Mouse (Mus musculus) adrenal gland, postnatal 25 days (tissue): ENCODE measurements around the gene Cfap97d2. TPM values are rescaled to one million over a fixed set of nuclear protein-coding genes. Genes with fewer than 3 reads are reported as not detected.

Experiments used
- DNase-seq: peaks from one replicate; pipeline ENCODE4 v3.0.0; 2021; ENCODE audit warnings: mixed read lengths
- total RNA-seq: library from RNA; stranded (reverse); gene quantifications from 2 replicates; pipeline ENCODE4 v1.2.3, GENCODE M21; 2021

Gene Cfap97d2
- total RNA-seq, 1 experiment from 2014 or later = not detected

DNA sequence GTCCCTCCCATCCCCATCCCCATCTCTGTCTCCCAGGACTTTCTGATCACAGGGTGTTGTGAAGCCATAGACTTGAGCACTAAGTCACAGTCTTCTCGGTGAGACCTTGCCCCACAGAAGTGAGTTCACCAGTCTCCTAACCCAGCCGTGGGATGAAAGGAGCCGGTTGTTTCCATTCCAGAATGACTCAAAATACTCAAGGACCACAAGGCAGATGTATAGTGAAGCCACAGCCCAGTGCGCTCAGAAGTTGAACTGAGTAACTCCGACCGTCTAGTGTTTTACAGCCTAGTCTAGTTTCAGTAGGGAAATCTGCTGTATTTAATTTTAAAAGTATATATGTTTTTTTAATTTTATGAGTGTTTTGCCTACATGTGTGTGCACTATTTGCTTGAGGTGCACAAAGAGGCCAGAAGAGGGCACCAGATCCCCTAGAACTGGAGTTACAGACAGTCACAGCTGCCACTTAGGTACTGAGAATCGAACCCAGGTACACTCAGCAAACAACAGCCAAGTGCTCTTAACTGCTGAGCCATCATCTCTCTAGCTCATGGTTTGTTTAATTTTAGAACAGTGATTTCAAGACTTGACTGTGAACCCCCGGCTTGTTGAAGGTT, 18.5 kb upstream of the Cfap97d2 start:
- DNase-seq = no peak

DNA sequence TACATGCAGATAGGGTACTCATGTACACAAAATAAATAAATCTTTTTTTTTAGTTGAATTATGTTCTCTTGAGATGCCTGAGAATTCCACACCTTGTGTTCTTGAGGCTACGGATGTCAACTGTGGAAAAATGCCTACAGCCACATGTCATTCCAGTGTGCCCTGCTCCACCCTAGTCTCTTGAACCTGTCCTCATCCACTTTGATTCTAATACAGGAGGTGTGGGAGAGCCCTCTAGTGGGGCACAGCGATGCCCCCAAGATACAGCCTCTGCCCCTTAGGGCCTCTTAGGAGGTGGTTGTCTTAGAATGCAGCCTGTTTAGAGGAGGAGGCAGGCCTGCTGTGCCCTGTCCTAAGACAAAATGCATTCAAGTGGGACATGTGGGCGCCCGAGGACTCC, 17.7 kb upstream of the Cfap97d2 start:
- no peak for DNase-seq

DNA sequence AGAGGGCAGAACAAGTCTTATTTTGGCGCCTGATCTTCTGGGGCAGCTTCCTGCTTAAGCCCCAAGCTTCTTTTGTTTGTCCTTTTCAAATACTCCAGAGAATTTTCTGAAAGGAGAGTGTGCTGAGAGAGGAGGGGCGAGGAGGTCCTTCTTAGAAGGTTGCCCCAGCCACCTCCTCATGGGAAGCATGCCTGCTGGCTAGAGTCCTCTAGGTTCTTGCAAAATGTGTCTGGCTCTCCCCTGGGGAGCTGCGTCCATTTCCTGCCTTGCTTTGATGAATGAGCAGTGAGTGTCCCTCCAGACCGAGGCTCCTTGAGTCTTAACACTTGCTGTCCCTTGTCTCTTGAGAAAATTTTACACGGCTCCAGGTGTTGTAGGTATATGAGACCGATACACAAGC, 17.2 kb upstream of the Cfap97d2 start:
- peak; percentile 45 for DNase-seq

DNA sequence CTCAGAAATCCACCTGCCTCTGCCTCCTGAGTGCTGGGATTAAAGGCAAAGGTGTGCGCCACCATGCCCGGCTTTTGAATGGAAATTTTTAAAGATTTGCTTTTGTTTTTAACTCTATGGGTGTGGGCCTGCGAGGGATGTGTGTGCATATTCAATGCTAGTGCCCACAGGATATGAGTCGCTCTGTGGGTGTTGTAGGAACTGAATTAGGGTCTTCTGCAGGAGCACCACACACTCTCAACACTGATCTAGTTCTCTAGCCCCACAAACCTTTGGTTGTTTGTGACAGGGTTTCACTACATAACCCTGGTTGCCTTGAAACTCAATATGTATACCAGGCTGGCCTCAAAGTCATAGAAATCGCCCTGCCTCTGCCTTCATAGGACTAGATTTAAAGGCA, 16.4 kb upstream of the Cfap97d2 start:
- no peak for DNase-seq

DNA sequence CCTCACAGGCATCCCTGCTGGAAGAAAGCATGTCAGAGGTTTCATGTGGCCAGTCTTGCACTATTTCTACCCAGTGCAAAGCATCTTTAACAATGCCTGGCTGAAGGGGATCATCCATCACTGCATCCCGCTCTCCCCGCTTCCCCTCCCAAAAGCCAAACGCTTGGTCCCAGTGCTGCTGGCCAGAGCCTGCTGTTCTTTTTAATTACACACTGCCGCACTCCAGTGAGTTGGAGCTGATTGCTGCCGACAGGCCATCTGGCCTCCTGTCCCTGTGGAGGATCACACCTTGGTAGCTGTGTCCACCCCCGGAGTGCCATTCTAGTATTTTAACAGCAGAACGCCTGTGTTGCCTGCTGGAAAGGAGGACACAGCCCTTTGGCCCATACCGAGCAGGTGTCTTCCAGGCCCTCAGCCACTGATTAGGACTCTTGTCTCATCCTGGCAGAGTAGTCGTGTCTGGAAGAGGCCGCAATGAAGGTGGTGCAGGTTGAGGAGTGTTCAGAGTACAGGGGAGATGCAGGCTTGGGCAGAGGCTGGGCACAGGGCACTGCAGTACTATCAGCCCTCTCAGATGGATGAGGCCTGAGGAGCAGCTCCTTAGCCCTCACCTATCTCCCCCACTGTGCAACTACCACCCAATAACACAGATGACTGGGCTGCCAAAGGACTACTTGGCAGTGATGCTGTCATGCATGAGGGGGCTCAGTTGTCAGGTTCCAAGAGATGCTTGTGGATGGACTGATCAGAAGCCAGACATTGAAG, 13.2 kb upstream of the Cfap97d2 start:
- DNase-seq = no peak

DNA sequence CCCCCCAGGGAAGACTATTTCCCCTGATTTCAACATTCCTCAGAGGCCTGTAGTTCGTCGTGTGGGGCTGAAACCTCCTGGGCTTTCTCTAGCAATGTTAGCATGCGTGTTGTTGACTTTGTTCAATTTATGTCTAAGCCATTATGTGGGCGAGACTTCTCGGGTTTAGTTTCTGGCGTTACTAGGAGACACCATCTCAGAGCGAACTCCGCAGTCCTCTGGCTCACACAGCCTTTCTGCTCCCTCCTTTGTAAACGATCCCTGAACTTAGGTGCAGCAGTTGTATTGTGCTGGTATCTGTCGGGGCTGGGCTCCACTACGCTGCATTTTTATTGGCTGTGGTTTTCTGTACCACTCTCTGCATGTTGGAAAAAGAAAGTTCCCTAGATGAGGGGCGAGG, 11.0 kb upstream of the Cfap97d2 start:
- DNase-seq = no peak

DNA sequence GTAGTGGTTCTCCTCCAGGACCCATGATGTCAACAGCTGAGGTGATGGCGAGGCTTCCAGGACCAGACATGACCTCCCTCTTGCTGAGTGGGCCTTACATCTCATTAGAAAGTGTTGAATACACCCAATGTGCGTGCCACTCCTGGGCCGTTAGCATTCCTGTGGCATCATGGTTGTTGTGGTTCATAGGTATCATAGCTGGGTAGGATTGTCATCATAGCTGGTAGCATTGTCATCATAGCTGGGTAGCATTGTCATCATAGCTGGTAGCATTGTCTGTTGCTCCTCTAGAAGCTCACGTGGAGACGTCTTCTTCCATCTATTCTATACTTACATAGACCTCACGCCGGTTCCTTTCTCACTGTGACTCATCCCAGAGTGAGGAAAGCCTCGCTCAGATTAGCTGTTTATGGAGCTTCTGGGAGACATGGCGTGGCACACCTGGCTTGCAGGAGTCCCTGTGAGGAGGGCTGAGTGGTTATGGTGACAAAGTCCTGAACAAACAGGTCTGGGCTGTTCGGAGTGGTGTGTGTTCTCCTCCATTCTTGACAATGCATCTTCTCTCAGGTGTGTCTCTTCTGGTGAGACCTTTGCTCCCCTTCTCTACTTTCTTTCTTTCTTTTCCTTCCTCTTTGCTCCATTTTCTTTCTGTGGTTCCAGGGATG, 10.4 kb upstream of the Cfap97d2 start:
- no peak for DNase-seq

DNA sequence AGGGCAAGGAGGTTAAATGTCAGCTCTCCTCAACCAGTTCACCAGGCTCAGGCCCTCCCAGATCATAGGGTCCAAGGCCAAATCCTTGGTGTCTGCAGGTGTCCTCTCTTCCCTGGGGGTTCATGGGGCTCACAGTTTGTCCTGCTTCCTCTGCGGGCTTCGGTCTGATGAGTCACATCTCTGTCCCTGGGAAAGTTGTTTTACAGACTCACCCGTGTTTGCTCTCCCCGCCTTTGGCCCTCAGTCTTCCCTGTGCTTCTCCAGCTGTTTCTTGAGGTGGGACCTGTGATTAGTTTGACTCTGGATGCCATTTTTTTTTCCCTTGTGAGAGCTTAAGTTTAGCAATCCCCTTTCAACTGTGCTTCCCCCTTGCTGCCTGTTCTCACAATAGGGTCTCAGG, 9.5 kb upstream of the Cfap97d2 start:
- no peak for DNase-seq

DNA sequence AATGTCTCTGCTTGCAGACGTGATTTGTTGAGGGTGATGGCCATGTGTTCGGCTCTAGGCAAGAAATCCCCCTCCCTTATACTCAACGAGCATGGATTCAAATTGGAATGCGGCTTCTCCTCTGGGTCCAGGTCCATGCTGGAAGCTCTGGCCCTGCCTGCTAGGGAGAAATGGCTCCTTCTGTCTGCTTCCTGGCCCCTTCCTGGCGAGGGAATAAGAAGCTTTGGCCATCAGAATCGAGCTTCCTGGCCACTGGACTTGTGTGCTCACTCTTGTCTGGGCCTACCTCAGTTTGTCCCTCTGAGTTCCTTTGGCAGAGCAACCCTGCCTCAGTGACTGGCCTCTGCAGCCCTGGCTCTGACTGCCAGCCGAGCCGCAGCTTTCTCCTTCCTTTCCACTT, 8.5 kb upstream of the Cfap97d2 start:
- DNase-seq = no peak

DNA sequence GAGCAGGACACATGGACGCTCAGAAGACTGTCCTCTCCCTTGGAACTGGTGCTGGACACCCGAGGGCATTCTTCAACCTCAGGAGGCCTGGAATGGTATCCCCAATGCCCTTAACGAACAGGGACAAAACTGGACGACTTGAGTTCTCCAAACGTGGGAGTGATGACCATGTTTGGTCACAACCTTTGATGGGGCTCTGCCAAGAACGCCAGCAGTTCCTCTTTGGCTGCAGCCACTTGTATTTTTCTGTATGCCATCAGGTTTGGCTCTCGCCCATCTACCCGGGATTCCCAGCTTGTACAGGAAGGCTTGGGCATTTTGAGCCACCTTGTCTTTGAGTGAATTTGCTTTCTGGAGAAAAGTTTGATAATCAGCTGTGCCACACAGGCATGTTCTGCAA, 8.0 kb upstream of the Cfap97d2 start:
- no peak for DNase-seq

DNA sequence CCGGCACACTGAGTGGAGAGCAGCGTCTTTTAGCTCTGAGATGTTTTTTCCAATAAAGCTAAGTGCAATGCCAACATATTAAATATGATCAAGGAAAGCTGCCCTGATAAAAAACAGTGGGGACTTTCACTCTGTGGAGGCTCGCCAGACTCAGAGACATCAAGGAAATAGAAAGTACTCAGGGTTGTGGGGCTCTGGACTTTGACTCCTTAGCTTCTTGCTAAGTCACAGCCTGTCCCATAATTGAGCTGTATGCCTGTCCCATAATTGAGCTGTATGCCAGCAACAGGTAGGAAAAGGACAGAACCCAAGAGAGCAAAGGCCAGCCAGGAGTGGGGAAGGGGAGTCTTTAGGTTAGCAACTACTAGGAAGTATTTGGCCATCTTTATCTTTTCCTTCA, 7.4 kb upstream of the Cfap97d2 start:
- DNase-seq = no peak

DNA sequence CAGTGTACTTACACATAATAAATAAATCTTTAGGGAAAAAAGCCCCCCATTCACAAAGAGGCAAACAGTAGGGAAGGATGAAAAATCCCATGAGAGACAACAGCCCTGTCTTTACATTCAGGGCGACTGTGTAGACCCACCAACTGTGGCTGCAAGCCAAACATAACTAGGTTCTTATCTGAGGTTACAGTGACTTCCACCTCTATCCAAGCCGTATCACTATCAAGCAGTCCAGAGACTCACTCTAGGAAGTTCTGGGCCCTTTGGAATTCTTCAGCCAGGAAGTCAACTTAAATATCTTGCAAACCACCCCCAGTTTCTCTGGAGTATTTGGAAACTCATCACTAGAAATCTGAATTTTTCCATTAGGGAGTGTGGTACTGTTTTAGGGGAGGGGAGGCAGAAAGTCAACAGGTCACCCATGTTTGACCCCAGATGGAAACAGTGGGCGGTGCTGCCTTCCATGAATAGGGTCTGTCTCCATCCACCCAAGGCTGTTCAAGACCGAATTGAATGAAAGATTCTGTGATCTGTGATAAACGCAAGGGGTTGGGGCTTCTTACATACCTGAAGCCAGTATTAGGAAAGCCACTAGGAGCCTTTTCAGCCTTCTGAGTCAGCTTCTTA, 6.3 kb upstream of the Cfap97d2 start:
- DNase-seq = no peak

DNA sequence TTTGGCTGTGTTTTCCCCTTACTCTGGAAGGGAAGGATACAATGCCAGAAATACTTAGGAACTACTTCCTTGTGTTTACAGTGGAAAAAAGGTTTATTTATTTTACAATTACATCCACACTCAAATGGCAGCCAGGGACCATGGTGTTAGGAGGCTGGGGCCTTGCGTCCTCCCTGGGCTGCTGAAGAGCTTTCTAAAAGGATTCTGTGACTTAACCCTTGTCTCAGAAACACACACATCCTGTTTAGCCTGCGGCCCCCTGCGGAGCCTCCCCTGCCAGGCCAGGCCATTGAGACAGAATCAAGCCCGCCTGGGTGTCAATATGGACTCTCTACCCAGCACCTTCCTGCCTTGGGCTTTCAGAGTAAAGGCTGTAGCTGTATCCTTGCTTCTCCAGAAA, 2.9 kb upstream of the Cfap97d2 start:
- DNase-seq = no peak

DNA sequence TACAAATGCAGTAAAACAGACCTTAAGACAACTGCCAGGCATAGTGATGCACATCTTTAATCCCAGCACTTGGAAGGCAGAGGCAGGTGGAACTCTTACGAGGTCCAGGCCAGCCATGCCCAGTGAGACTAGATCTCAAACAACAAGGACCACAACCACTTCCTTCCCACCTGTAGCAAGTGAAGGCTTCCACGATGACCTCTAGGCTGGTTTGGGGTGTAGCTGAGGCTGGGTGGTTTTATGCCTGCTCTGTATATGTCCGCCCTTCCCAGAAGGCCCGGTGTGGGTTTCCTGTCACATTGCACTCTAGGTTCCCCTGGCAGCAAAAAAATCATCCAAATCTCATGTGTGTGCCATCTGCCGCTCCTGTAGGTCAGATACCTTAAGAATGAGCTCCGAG, 1.9 kb upstream of the Cfap97d2 start:
- no peak for DNase-seq

DNA sequence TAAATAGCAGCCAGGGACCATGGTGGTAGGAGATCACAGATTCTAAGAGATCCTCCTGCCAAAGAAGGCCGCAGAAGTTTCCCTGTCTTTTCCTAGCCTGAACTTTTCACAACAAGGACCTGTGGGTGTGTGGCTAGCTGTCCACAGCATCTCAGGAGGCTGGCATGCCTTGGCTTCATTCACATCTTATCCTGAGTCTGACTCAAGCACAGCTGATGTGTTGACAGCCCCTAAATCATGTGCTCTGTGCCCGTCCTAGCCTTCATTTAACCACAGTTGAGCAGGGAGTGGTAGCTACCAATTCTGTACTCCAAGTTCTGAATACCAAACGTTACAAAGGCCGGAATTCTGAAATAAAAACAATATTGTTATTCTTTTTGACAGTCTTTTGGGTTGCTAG, 1.4 kb upstream of the Cfap97d2 start:
- no peak for DNase-seq

DNA sequence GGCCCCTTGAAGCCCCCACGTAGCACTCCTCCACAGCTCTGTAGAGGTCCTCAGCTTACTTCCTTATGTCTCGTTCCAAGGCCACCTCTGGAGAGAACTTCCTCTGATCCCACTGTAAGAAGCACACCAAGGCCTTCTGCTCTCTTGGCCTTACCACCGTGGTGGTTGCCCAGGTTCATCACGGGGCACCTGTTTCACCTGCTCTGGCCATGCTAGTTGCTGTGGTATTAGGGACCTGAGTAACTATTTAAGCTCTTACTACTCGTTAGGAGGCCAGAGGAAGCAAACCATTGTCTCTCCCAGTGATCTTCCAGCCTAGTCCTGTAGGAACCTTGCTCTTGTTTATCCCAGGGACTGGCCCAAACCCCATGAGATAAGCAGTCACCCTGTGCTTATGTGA, 1.2 kb downstream of the Cfap97d2 start:
- no peak for DNase-seq

DNA sequence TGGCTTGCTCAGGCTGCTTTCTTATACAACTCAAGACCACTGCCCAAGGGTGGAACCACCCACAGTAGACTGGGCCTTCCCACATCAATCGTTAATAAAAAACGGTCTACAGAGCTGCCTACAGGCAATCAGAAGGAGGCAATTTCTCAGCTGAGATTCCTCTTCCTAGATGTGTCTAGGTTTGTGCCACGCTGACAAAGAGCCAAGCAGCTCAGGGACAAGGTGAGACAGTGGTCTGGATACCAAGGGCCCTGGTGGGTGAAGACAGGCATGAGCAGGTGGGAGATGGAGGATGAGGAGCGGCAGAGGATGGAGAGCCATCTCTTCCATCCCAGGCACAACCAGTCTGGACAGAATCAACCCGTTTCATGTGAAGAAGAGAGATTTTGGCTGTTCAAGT, 2.8 kb downstream of the Cfap97d2 start:
- DNase-seq = no peak

DNA sequence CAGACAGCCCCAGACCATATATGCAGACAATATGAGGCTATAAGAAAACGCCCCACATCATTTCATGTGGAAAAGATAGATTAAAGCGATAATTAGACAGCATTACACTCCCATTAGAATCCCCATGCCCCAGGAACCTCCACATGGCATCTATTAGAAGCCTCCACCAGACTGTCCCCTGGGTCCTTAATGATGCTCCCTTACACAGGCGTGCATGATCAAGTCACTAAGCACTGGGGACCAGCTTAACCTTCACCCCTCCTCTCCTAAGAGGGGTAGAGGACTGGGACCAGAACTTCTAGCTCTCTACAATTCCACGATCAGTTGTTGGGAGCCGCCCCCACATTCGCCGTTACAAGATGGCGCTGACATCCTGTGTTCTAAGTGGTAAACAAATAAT, 13.3 kb downstream of the Cfap97d2 start:
- no peak for DNase-seq

DNA sequence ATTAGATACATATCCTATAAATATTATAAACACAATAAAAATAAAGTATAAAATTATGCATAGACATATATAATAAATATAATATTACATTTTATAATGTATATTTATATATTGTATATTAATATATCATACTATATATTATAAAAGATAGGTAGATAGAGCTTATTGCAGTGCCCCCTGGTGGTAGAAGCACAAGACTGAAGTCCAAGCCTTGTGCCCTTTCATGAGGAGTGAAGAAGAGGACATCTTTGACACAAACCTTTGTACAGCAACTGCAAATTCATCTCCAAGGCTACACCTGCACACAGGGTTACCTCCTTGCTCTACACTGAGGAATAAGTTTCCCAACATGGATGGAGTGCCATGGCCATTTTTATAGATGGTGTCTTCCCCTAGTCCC, 20.0 kb downstream of the Cfap97d2 start:
- peak; percentile 35 for DNase-seq

DNA sequence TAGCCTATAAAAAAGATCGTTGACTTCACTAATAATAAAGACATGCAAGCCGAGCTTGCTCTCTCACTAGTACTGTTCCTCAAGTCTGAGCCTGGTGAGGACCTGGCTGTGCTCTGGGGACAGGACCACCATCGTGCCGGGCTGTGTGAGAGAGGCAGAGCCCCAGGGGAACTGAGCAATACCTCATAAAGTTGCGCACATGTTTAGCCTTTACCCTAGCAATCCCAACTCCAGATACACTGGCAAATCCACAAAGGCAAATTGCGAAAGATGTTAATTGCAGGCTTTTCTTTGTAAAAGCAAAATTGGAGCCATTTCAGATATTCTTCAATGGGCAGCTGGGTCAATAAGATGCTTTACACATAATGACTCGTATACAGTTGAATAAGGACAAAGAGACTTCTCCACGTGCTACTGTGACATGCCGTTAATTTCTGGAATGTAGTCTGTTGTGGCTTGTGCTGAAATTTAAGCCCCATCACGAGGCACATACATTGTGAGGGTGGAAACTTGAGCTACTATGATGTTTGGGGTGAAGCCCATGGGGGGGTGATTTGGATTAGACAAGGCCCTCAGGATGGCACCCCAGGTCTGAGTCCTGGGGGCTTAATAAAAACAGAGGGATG, 21.9 kb downstream of the Cfap97d2 start:
- DNase-seq = no peak

DNA sequence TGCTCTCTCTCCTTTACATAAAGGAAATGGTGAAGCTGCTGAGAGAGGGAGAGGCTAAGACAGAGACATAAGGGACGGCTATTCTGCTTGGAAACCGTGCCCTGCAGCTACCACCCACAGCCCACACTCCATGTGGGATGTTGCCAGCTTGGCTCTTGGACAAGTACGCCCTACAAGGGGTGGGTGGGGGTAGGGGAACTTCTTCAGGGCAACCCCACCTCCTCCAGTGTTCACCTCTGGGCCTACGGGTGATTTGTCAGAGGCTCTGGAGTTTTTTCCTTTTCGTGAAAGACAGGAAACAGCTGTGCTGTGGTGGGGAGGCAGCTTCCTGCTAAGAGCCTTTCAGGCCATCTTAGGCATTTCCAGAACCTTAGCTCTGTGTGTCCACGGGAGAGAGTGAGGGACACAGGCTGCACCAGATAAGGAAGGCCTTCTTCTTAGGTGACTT, 34.7 kb downstream of the Cfap97d2 start:
- DNase-seq = peak; percentile 15

DNA sequence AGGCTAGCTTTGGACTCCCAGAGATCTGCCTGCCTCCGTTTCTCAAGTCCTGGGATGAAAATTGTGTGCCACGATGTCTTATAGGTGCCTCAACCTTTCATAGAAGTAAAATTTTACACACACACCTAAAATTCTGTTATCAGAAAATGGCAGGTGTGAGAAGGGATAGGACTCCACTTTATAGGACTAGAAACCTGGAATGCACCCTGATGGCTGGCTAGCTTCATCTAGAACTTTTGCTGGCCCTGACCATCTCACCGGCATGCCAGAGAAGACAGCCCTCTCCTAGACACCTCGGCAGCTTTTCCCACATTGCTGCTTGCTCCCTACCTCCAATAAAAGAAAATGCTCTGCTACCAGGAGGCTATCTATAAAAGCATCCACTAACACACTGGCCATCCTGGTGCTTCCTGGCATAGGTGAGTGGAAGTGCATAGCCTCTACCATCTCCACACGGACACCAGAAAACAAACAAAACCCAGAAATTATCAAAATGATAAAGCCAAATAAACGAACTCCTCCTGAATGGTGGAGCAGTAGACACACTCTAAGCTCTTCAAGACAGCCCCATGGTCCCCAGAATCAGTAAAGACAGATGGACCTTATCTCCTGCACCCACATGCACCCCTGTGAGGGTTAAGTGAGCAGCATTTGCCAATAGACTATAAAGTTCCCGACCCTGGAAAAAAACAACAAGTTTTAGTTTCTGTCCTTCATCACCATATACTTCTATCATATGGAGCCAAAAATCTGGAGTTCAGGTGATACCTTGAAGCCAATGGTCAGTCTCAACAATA, 35.3 kb downstream of the Cfap97d2 start:
- no peak for DNase-seq
